Mouse (Mus musculus) common myeloid progenitor, adult 5-6 weeks (primary cell): ENCODE measurements around the gene Socs5. TPM values are rescaled to one million over a fixed set of nuclear protein-coding genes. Genes with fewer than 3 reads are reported as not detected.

ENCODE experiments used
- total RNA-seq: library from RNA; stranded (forward); fragments of 200-1000, 187-1606 nt; gene quantifications from 2 replicates; pipeline ENCODE4 v1.2.3, GENCODE M21; 2017

Gene Socs5
- total RNA-seq, 1 experiment from 2014 or later = 7.2 TPM

Other genes with a start within 250 kb of the Socs5 start
- gene Tmem247, start 190.3 kb upstream of the Socs5 start, total RNA-seq = not detected in 2 replicates
- not detected in 2 replicates for gene Atp6v1e2, start 159.8 kb upstream of the Socs5 start, total RNA-seq
- 5.2 and 5.6 TPM in 2 replicates for gene Rhoq, start 144.6 kb upstream of the Socs5 start, total RNA-seq
- gene Pigf, start 82.3 kb upstream of the Socs5 start, total RNA-seq = 15.7 and 22.7 TPM in 2 replicates
- 45.7 and 84.5 TPM in 2 replicates for gene Cript, start 82.1 kb upstream of the Socs5 start, total RNA-seq
- 56.1 and 58.4 TPM in 2 replicates for gene Mcfd2, start 158.3 kb downstream of the Socs5 start, total RNA-seq
- gene Ttc7, start 175.2 kb downstream of the Socs5 start, total RNA-seq = 42.8 and 78.2 TPM in 2 replicates